Mouse (Mus musculus): ENCODE results near the gene Cish.

DNA sequence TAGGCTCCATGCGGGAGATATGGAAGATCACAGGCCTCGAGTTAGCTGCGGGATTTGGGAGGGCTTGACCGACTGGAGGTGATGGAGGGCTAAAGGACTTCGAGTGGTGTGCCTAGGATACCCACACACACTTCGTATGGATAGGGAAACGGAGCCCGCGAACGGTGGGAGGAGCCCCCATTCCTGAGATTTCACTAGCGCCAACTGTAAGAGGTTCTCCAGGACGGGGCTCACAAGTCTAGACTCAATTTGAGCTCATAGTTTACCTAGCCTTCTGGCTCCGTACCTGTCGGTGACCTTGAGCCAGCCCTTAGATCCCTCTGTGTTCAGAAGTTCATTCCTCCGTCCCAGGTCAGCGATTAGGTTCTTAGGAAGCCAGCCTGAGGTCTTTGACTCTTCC lies 1.2 kb downstream of the Cish start:
- TF ChIP-seq POLR2A (IDR thresholded peaks at IDR 0.05; ENCODE audit: insufficient read length, low read depth) (no peak), POLR2AphosphoS2 (IDR thresholded peaks at IDR 0.05; ENCODE audit: insufficient read length, low read depth) (no peak)

Measured in myocyte (in vitro differentiated cells).